20 mouse cellular contexts compared by ENCODE assay signal in the genomic region with DNA sequence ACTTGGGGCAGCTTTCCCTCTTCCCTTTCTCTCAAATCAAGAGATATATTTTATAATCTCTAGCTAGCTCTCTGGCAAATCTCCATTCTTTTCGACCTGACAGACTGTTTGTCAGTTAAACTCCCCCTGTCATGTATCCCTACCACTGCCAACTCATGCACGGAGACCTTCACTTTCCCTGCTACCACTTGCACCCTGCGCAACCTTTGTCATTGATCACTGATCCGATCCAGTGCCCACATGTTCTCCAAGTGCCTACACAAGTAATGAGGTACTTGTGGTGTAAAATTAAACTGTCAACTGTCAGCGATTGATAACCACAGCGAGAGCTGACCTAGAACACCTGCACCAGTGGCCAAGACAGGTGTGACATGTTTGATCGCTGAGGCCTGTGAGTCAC.
"Had no signal": no experiment of that assay in that cellular context is flagged by ENCODE, and none has a peak within 500 bp of the region (broad histone marks: within the 10 kb centered on the region; RNA-seq: fewer than 3 reads in every experiment).

No protein-coding gene starts in this region.

- H3K27me3 ChIP-seq: limb, embryonic 12.5 days; limb, embryonic 15.5 days; megakaryocyte, embryonic 14.5 days; midbrain, embryonic 15.5 days; neural tube, embryonic 12.5 days; neural tube, embryonic 15.5 days; stomach, embryonic 15.5 days had no signal

- H3K36me3 ChIP-seq: limb, embryonic 12.5 days; limb, embryonic 15.5 days; midbrain, embryonic 10.5 days; midbrain, embryonic 15.5 days; neural tube, embryonic 12.5 days; neural tube, embryonic 15.5 days; stomach, embryonic 15.5 days had no signal

- DNase-seq: layer of hippocampus, postnatal 36 days; liver, postnatal 0 days; lung, embryonic 14.5 days; lung, postnatal 36 days; right cerebral cortex, postnatal 25 days; spleen, adult 18-20 months; thymus, postnatal 25 days had no signal

- ATAC-seq: intestine, postnatal 0 days; liver, postnatal 0 days; lung, postnatal 0 days; midbrain, embryonic 15.5 days had no signal

- H3K9me3 ChIP-seq: limb, embryonic 12.5 days; limb, embryonic 15.5 days; megakaryocyte, embryonic 14.5 days; midbrain, embryonic 10.5 days; midbrain, embryonic 15.5 days; neural tube, embryonic 12.5 days; neural tube, embryonic 15.5 days; stomach, embryonic 15.5 days had no signal

- H3K27ac ChIP-seq: left cerebral cortex, adult 2 months; limb, embryonic 15.5 days; liver, embryonic 14.5 days; midbrain, embryonic 10.5 days; midbrain, embryonic 15.5 days; neural tube, embryonic 12.5 days; neural tube, embryonic 15.5 days; stomach, embryonic 15.5 days had no signal

- H3K9ac ChIP-seq: limb, embryonic 12.5 days; limb, embryonic 15.5 days; liver, embryonic 14.5 days; liver, postnatal 0 days; lung, embryonic 14.5 days; midbrain, embryonic 15.5 days; neural tube, embryonic 12.5 days; neural tube, embryonic 15.5 days; stomach, embryonic 15.5 days had no signal

- H3K4me2 ChIP-seq: limb, embryonic 12.5 days; limb, embryonic 15.5 days; liver, embryonic 11.5 days; lung, embryonic 14.5 days; midbrain, embryonic 15.5 days; neural tube, embryonic 12.5 days; neural tube, embryonic 15.5 days; stomach, embryonic 15.5 days had no signal

- H3K4me1 ChIP-seq: megakaryocyte, embryonic 14.5 days; neural tube, embryonic 12.5 days had no signal

- H3K4me3 ChIP-seq: left cerebral cortex, adult 2 months; limb, embryonic 12.5 days; limb, embryonic 15.5 days; megakaryocyte, embryonic 14.5 days; midbrain, embryonic 10.5 days; midbrain, embryonic 15.5 days; neural tube, embryonic 12.5 days; neural tube, embryonic 15.5 days; stomach, embryonic 15.5 days had no signal
